Mouse (Mus musculus): Measurements from ENCODE around the gene Pbx3.
A peak's percentile ranks its signal among the peaks of the same experiment; 100 is the strongest.

The Pbx3 gene

DNA sequence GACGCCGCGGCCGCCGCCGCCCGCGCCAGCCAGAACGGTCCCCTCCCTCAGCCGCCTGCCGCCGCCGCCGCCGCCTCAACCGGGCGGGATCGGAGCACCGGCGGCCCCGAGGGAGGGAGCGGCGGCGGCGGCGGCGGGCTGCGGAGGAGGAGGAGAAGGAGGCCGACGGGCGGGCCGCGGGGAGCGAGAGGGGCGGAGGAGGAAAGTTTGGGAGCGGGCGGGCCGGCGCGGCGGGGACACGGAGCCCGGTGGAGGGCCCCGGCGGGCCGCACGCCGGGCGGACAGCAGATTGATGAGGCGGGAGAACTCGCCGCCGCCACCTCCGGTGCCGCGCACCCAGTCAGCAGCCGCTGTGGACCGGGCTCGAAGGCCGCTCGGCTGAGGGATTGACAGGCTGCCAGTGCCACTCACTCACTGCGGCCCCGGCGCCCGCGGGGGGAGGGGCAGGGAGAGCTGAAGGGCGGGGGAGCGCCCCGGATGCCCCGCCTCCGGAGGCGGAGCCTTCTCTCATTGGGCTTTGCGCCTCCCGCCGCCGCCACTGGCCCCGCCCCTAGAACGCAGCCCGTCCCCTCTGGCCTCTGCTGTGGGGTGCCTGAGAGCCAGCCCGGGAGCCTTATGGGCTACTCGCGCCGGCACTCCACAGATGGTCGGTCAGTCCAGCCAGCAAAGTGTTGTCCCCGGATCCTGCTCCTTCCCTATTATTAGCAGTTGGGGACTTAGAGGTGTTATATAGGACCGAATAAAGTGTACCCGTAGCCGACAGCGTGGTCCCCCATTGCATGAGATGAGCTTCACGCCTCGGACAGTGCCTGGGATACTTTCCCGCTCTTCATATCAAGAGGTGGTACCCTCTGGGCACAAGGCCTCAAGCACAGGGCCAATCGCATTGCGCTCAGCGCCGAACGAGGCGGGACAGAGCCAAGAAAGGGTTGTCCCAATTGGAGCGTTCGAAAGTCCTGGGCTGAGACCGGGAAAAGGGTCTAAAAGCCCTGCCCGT lies at the start of gene Pbx3:
TSS of gene Pbx3 (minus strand) at position 838 of the 997 bp plus-strand sequence.
- DNase-seq (ENCODE audit: low read depth): peak; percentile 96

DNA sequence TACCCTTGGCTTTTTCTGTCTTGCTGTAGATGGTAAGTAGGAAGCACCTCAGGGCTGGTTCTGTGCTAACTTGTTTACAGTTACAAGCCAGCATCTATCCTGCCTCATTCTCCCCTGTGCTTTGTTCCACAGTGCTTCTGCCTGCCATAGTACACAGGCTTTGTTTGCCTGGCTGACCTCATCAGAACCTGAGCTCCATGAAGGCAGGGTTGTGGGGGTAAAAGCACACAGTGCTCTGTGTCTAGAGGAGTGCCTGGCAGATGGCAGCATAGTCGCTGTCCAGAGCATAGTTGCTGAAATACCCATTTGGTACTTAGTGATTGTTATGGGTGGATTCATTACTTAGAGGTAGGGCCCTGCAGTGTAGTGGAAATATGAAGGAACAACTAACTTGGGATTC lies 47.3 kb upstream of the Pbx3 start:
- no peak for DNase-seq (ENCODE audit: low read depth)

DNA sequence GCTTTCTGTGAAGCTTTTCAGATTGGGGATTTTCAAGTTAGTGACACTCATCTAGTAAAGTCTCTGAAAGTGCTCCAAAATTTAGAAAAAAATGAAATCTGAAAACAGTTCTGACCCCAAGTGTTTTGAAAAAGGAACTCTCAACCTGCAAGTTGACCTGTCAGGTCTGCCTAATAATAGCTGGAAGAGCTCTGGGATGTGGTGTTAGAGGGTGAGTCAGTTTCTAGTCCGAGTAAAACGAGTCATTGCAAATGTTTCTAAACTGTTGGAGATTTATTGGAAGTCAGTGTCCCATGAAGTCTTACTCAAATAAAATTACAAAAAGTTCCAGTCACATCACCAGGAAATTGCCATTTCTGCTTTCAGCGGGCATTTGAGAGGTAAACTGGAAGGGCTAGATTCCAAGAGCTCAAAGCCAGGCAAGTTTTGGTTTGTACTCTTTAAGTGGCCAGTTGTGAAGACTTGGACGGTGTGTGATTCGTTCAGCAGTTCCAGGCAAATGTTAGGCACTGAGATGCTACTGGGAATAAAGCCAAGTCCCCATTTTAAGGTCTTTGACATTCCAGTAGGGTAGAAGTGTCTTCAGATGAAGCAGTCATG lies 36.9 kb upstream of the Pbx3 start:
- no peak for DNase-seq (ENCODE audit: low read depth)

DNA sequence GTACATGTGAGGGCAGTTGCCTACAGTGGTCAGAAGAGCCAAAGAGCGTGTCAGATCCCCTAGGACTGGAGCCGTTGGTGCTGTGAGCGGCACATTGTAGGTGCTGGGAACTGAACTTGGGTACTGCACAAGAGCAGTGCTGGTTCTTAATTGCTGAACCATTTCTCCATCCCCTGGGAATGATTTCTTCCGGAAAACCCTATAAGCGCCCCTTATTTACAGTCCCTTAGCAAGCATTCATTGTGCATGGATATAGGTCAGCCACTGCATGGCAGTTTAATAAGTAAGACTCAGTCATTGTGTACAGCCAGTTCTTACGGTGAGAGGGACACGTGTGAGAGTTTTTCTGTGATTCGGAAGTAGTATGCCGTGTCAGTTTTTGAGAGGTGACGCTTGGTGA lies 35.4 kb upstream of the Pbx3 start:
- no peak for DNase-seq (ENCODE audit: low read depth)

DNA sequence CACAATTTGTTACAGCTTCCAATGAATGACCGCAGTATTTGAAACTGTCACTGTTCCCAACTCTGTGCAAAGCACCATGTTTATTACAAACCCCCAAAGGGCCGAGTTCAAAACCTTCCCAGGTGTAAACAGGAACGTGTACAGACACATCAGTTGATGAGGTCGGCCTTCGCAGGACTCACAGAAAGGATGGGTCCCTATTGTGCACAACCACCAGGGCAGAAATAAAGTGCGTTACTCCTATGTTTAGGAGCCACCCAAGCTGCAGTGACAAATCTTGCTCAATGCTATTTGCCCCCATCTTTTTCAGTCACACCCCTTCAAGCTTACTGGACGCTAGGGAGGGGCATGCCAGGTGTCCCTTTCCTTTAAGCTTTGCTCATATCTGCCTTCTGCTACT lies 34.7 kb upstream of the Pbx3 start:
- peak; percentile 15 for DNase-seq (ENCODE audit: low read depth)

DNA sequence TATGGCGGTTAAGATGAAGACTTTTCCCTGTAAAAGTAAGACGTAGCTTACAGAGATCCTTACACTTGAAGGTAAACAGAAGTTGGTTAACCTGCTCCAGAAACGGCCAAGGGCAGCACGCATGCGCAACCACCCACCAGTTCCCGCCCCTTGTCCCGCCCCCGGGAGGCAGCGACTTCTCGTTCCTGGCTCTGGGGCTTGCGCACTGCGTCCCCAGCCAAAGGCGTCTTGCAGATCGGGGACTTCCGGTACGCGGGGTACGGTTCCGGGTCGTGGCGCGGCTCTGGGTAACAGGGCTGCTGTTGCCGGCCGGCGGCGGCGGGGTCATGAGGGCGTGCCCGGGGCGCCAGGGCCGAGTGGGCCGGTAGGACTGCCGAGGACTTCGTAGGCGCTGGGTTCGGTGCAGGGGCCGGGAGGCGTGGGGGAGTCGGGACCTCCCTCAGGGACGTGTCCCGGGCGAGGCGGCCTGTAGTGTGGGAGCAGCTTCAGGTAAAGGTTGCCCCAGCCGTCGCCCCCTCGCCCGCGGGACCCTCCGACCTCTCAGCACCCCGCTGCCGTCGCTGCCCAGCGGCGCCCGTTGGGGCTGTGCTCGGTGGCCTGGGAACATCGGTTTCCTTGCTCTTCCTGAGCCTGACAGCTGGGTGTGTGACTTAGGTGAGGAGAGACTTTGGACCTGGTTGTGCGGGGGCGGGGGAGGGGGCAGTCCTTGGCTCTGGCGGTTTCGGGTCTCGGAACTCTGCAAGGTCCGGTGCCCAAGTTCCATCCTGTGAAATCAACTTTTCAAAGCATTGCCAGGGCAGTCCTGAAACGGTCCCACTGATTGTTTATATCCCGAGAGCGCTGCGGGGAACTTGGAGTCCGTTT lies 33.9 kb upstream of the Pbx3 start, which contains the start of gene Mapkap1:
TSS of gene Mapkap1 (plus strand) at position 171 of the 864 bp plus-strand sequence.
- peak; percentile 97 for DNase-seq (ENCODE audit: low read depth)

DNA sequence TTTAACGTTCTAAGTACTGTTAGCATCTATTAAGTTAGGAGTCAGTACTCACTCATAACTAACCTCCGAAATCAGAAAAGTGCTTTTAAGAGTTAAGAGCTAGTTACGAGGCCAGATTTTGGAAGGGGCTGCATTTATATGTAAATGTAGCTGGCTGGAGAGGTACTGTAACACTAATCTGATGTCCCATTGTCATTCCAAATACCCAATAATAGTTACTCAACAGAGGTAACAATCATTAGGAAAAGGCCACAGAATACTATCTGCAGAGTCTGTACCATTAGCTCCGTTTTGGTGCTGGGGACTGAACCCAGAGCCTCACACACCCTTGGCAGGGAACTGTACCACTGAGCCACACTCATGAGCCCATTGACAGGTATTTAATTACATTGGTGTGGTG lies 26.6 kb upstream of the Pbx3 start:
- no peak for DNase-seq (ENCODE audit: low read depth)

DNA sequence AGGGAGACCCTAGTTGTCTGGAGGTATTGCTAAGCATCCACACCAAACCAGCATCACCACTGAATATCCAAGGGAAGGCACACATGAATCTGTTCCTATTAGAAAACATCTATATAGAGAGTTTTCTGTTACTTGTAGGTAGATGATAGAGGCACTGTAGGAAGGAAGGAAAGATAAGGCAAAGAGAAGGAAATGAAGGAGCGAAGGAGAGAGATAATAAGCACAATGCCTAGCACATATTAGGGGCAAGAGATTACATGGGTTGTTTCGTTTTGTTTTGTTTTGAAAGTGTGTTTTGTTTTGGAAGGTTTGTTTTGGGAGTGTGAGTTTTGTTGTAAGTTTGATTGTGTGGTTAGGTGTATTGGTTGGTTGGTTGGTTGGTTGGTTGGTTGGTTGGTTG lies 6.0 kb upstream of the Pbx3 start:
- DNase-seq (ENCODE audit: low read depth): no peak

DNA sequence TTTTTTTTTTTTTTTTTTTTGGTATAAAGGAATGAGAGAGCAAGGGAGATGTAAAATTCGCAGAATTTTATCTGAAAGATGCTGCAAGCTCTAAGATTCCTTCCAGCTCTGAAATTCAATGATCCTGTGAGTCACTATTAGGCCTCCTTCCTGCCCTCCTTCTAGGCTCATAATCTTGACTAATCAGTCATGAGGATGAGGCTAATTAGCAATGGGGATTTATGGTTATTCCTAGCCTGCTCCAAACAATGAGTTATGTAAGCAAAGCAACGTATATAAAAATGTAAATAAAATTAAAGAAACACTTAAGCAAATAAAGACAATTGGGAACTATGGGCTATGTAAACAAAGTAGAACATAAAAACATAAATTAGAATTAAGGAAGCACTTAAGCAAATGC lies 1.4 kb upstream of the Pbx3 start:
- DNase-seq (ENCODE audit: low read depth): no peak

DNA sequence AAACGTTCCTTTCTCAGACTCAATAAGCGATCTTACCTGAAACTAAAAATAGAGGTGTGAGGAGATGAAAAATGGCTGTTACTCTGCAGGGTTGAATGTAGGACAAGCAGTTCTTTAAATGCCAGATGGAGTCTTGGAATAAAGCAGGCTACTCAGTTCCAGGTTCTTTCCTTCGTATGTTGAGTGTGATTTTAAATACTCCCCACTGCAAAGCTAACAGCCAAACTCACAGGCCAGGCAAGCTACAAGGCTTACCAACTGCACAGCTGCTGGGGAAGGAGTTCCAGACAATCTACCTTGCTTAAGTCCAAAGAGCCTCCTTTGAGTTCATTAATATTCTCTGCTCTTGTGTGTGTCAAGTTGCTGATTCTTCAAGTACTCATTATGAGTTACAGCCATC lies 944 bp upstream of the Pbx3 start:
- no peak for DNase-seq (ENCODE audit: low read depth)

DNA sequence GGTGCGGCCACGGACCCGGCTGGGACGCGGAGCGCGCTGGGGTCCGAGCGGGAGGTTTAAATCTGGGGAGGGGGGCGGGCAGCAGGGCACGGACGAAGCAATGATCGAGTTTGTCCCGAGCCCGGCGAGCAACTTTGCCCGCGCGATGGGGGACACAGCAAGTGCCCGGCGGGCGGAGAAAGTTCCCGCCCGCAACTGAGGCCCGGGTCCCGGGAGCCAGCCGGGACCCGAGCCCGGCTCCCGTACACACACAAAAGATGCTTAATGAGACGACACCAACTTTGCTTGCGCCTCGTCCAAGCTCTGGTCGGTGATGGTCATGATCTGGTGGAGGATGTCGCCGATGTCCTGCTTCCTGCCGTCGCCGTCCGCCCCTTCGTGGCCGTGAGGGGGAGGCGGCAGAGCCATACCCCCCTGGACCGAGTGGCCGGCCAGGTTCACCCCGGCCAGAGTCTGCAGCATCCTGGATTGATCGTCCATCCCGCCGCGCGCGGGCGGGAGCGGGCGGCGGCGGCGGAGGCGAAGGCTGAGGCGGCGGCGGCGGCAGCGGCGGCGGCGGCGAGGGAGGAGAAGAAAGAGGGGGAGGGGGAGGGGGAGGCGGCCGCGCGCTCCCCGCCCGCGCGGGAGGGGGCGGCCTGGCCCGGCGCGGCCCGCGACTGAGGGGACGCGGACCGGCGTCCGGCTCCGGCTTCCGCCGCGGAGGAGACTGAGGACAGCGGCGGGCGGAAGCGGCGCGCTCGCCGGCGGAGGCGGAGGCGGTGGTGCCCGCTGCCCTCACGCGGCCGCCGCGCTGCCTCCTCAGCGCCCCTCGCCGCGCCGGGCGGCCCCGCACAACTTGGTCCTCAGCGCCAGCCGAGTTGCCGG lies 1.3 kb downstream of the Pbx3 start:
- DNase-seq (ENCODE audit: low read depth): peak; percentile 62

DNA sequence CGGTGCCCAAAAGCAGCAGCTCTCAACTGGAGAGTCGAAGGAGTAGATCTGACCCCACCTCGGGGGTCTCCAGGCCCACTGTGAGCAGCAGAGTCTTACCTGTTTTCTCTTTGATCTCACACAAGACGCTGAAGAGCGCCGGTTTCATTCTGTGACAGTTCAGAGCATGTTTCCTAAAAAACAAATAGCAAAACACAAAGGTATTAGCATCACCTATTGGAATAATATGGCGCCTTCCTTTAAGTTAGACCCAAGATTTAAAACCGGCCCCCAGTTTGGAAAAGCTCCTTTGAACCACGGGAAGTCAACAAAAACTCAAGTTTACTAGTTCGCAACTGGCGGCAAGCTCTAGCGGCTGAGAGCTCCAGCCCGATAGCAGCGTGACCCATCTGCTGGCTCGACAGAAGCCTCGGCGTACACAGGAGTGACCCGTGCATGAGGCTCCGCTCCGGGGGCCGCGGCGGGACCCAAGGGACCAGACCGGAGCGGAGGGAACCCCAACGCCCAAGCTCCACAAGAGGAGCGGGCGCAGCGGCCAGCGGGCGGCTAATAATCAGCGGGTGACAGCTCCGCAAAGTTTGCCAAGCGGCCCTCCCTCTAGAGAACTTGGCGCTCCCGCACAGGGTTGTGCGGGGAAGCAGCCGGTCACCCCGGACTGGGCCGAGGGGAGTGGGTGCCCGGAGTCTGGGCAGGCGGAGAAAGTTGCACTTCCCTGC lies 2.1 kb downstream of the Pbx3 start:
- peak; percentile 49 for DNase-seq (ENCODE audit: low read depth)

DNA sequence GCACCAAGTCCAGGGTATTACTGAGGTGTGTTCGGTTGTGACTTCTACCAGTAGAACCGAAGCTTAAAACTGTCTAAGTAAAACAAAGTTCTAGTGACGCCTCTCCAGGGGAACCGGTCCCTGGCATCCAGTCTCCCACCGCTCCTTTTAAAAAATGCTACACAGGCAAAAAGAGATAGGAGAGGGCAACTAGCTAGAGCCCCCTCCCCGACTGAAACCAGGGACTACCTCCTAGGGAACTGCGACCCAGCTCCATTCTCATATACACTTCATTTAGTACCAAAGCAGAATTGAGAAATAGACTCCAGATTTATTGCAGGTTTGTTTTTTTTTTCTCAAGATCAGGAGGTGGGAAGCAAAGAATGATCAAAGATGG lies 2.6 kb downstream of the Pbx3 start:
- no peak for DNase-seq (ENCODE audit: low read depth)

DNA sequence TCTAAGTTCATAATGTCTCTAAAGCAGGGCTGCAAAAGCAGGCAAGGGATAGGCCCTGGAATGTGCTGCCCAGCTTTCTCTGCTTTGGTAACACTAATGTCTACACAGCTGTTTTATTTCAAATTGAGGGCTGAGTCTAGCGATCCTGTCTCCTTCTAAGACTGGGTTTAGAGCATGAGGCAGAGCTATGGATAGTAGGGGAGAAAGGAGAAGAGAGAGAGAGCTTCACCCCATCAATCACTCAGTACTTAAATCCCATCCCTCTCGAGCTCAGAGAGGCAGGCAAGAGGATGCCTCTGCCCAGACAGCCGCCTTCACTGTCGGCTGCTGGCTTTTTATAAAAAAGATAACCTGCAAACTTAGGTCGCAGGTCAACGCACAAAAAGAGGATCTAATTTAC lies 4.5 kb downstream of the Pbx3 start:
- no peak for DNase-seq (ENCODE audit: low read depth)

DNA sequence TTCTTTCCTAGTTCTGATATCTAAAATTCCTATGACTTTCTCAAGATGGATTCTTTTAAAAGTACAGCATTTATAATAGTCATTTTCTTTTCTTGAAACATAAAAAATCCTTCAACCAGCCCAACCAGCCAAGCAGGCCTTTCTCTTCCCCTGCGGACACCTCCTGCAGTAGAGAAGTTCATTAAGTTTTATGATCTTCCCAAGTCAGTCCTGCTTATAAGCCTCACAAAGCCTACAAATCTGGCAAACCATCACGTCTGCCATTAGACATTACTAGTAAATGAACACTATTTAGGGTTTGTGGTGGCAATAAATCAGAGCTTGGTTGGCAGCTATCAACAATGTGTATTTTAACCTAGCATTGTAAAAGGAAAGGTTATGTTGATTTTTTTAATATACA lies 5.9 kb downstream of the Pbx3 start:
- no peak for DNase-seq (ENCODE audit: low read depth)

DNA sequence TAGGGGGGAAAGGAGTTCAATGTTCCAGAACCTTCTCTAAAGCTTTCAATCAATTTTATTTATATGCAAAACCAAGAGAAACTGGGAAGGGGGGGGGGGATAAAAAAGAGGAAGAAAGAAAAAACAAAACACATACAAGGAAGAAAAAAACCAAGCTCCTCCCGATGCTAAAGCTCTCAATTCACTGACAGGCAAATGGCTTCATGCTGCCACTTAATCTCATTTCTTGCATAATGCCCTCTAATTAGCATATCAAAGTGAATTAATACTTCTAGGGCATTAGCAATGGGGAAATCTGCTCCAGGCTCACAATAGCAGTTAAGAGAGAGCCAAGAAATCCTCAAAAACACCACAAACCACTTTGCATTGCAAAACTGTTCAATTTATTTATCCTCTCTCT lies 9.3 kb downstream of the Pbx3 start:
- DNase-seq (ENCODE audit: low read depth): no peak

DNA sequence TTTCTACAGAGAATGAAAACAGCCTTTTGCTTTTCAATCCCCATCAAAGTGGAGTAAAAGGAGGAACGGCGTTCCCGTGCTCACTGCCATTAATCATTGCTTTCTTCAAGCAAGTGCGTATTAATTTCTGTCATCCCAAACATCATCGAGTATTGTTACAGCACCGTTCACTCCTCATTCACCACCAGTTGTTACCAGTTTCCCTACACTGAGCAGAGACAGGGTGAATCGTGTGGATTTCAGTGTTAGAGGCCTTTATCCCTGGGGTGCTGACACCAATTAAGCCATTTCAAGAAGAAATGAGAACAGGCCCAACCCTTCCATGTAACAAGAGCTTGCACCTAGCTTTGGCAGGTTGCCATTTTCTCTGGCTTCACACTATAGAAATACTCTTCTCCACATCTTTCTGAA lies 17.1 kb downstream of the Pbx3 start:
- no peak for DNase-seq (ENCODE audit: low read depth)

DNA sequence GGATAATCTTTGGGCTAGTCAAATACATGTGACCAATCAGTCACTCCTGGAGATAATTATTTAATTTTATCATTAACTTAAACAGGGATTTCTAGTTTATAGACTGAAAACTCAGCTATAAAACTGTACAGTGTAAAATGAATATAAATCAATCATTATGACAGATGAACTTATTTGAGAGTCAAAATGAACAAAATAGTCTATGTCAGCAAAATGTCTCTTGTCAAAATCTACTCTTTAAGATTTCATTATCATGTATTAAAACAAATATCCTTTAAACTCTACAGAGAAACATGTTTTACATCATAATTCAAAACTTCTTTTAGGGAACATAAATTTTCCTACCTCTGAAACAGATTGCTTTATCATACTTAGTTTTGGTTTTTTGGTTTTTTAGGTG lies 20.9 kb downstream of the Pbx3 start:
- no peak for DNase-seq (ENCODE audit: low read depth)

DNA sequence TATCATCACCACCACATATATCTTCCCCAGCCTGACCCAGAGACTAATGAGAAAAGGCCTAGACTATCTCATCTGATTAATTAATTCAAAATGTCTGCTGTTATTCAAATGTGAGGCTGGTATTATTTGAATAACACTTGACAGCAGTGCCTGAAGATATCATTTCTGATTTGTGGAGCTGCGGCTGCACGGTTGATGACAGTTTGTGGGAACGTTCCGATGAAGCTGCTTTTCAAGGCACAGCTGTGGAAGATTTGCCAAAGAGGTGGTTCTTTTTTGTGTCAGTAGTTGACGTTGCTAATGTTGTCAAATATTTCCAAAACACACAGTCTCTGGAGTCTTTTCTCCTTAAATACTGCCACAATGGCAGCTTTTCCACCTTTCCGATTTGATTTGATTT lies 25.8 kb downstream of the Pbx3 start:
- no peak for DNase-seq (ENCODE audit: low read depth)

DNA sequence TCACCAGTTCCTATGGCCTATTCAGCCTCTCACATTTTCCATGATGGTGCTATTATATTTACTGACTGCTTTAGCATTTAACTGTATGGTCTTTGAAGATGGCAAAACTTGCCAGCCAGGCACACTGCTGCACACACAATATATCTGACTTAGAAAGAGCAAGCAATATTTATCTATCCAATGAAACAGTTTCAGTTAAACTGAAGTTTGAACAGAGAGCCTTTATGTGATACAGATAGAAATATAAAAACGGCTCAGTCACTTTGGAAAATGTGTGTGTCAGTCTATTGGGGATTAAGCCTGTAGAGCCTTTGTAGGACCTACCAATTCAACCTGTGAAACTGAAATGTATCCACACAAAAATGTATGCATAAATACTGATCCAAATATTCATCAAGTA lies 74.3 kb downstream of the Pbx3 start:
- no peak for DNase-seq (ENCODE audit: low read depth)

DNA sequence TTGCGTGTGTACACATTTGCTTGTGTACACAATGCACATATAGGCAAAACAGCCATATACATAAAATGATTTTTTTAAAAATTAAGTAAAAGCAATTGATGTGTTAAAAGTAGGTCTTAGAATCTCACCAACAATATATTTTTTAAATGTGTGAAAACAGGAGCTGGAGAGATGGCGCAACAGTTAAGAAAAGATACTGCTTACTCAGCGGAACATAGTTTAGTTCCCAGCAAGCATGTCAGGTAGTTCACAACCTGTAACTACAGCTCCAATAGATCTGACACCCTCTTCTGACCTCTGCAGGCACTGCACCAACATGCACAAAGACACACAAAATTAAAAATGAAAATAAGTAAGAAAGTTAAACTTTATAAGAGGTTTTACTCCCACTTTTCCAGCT lies 74.7 kb downstream of the Pbx3 start:
- DNase-seq (ENCODE audit: low read depth): no peak

Measured in naive thymus-derived CD4-positive, alpha-beta T cell, adult 2 months (primary cell).